Mouse (Mus musculus) fat pad, adult 2 months (tissue): Measurements from ENCODE around the gene Trdmt1.

Experiments used
- DNase-seq: peaks from one replicate; pipeline ENCODE4 v3.0.0-alpha.2; 2011; ENCODE audit warnings: low read depth, low spot score; ENCODE audit errors: extremely low read depth

Trdmt1 gene

DNA sequence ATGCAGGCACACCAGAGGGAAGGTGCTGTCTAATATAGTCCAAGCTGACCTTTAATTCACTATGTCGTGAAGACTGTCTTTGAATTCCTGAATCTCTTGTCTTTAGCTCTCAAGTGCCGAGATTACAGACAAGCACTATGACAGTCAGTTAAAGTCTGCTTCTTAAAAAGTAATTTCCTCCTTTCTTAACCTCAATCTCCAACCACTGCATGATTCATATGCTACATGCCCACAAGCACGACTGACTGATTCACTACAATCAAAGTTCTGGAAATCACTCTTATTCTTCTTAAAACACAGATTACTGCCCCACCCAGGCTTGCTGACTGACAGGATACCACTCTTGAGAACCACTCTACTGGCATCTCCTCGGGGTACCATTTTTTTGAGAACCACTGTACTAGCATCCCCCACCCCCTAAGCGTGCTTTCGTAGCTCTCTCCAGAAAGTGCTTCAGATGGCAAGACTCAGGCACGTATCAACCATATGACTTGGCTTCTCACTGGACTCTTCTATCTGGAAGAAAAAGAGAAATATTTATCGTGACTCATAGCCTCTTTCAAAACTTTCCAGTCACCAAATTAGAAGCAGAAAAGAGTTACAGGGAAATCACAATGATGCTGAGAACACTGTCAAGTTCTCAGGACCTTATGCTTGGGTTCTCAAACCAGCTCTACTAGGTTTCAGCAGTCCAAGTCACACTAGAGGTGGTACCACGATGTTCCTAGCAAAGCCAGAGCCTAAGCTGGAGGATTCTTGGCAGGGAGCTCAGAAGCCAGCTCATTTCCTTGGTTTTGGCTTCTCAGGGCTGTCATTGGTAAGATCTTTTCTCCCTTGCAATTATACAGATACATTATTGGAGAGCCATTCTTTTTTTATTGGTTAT lies 12.9 kb upstream of the Trdmt1 start:
- no peak for DNase-seq

- no peak for DNase-seq
These were observed 11.8 kb upstream of the Trdmt1 start for GRCm38 (mm10) chr2:13556239-13556638.

DNA sequence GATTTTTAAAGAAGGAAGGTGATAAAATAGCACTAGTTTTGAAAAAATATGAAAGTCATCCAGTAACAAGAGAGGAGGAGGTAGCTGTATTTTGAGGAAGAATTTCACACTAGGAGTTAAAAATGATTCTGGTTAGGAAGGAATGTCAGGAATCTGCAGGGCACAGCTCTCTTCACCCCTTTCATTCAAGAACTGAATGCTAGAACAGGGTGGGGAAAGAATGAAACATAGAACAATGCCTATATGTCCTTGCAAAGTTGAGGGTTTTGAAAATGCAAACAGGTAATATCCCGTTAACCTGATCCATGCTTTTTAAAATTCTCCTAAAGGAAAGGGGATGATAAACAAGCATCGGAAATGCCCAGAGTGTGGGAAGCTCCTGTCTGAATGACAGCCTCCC lies 9.5 kb upstream of the Trdmt1 start:
- no peak for DNase-seq

GRCm38 (mm10) chr2:13548749-13549148 lies 4.3 kb upstream of the Trdmt1 start:
- DNase-seq = no peak

- no peak for DNase-seq
These were observed 846 bp downstream of the Trdmt1 start for GRCm38 (mm10) chr2:13543519-13544124.

DNA sequence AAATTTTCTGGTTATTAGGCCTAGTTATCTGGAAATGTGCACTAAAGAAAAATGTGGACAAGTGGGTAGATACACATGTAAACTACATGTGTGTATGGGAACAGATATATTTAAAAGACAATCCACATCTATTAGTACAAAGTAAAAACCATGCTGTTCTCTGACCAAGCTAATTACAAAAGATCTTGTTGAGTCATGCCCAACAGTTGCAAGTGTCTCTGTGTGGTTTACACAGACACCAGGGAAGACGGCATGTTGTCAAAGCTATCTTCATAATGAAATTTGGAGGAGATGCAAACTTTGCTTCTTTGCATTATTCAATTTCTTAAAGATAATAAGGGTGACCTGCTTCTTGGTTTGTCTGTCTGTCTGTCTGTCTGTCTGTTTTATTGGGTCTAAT lies 4.6 kb downstream of the Trdmt1 start:
- DNase-seq = no peak

DNA sequence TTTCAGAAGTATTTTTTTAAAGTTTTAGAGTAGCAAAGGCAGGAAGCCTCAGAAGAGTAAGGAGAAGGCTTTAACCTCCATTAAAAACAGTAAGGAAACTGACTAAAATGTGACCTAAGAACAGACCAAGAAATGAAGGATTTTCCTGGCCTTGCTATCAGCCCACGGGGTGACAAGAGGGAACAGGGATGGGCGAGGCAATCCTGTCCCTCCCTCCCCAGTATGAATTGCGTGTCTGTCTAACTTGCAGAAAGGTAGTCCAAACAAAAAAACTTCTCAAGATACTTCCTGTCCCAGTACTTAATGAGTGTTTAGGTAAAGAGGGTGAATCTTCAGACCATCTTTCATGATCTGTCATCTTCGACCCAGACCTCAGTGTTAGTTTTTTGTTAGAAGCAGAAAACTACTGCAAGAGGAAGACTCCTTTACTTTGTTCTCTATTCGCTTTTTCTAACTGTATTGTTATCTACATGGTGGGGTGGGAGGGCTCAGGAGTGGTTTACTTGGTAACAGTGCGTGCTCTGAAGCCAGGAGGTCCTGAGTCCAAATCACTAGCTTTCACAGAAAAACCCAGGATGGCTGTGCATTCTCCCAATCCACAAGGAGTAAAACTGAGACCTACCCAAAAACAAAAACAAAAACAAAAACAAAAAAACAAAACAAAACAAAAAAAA lies 5.6 kb downstream of the Trdmt1 start:
- no peak for DNase-seq

- DNase-seq = no peak
These were observed 6.2 kb downstream of the Trdmt1 start for GRCm38 (mm10) chr2:13538258-13538657.

- no peak for DNase-seq
These were observed 6.7 kb downstream of the Trdmt1 start for GRCm38 (mm10) chr2:13537733-13538132.

DNA sequence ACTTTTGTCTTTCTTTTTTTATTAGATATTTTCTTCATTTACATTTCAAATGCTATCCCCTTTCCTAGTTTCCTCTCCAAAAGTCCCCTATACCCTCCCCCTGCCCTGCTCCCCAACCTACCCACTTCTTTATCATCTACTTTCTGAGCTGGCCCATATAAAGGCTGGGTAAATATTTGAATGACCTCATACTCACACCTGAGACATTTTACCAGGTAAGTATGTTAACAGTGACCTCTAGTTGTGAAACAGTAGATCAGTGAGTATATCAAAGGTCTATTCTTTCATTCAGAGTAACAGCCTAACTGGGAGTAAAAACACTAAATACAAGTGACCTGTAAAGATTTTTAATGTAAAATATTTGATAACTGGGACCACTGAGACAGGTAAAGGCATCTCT lies 7.7 kb downstream of the Trdmt1 start:
- DNase-seq = no peak

DNA sequence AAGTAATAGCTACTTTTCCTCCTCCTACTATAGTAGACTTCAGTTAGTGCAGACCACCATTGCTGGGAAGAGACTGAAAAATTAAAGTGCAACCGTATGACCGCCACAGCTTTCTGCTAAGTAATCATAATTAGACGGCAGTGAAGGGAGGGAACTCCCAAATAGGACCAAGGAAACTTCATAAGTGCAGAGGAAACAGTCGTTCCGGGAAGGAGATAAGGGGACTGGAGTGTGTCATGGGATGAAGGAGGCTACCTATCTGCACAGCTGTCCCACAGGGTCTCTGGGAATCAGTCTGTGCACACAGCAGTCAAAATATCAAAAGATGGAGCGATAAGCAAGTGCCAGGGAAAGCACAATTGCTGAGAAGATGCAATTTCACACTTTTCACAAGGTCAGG lies 13.8 kb downstream of the Trdmt1 start:
- no peak for DNase-seq

DNA sequence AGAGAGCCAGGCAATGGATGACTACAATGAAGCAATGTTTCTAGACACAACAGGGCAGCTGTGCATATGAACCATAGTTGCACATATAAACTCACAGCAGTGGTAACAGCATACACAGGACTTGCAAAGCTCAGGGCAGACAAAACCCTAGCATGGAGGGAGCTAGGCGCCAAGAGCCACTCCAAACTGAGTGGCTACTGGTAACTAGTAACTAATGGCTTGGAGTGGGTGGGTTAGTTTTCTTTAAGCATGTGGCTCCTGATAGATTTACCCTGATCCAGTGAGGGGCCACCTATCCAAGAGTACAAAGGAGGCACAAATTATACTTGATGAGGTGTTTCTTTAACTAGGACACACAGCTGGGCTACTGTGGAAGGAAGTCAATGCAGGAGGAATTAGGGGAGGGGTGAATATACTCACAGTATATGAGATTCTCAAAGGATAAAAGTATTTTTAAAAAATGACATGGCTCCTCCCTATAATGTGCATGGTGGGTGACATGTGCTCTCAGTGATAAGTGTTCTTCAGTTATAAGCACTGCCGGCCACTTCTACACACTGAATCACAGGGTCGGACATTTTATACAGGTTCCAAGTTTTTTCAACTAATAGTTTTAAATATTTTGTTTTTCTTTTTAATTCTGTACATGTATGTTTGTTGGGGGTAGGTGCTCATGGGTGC lies 15.1 kb downstream of the Trdmt1 start:
- DNase-seq = no peak

GRCm38 (mm10) chr2:13527531-13527930 lies 16.9 kb downstream of the Trdmt1 start:
- DNase-seq = no peak

DNA sequence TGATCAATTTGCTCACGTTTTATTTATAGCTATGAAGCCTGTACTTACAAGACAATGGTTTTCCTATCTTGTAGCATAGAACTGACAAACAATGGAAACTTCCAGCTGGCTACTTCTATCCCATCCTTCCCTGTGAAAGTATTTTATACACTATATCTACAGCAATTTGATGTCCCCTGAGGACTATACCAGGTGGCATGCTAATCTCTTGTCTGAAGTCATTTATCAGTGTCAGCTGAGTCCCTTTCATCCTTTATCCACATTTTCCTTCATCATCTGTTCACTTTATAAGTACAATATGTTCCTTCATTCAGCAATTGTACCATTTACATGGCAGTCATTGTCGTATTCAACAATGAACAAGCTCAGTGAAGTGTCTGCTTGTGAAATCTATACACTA lies 17.3 kb downstream of the Trdmt1 start:
- no peak for DNase-seq

GRCm38 (mm10) chr2:13526205-13526604 lies 18.3 kb downstream of the Trdmt1 start:
- DNase-seq = no peak

DNA sequence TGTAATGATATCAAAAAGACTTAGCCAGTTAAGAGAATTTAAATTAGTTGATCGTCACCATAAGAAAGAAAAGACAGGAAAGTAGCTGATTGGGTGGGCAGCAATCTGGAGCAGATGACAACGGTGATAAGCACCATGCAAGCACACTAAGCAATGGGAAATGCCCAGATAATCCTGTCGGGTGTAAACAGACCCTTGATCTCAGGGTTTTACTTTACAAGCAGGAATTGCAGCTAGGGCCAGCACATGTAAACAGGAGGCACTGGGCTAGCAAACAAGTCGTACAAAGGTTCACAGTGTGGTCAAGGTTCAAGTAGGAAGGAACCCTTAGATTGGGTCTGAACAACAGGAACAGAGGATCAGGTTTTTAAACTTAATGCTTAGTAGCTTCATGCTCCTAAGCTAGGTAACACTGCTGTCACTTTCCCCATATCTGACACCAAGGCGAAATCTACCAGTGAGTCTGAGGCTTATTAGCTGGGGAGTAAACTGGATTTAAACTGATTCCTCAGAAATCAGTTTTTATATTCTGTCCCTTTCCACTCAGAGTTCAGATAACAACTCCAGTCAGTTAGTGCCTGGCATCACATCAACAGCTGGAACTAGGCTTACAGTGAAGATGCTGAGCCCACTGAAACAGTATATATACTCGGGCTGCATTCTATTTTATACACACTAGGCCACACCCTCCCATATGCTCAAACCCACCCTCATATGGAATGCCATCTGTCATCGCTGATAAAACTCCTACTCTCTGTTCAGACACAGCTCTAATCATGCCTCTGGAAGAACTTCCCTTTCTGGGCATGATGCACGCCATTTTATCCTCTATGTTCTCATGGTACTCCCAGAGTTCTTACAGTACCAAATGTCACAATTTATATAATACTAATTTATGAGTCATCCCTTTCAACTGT lies 20.7 kb downstream of the Trdmt1 start:
- no peak for DNase-seq

GRCm38 (mm10) chr2:13522106-13522505 lies 22.4 kb downstream of the Trdmt1 start:
- no peak for DNase-seq

DNA sequence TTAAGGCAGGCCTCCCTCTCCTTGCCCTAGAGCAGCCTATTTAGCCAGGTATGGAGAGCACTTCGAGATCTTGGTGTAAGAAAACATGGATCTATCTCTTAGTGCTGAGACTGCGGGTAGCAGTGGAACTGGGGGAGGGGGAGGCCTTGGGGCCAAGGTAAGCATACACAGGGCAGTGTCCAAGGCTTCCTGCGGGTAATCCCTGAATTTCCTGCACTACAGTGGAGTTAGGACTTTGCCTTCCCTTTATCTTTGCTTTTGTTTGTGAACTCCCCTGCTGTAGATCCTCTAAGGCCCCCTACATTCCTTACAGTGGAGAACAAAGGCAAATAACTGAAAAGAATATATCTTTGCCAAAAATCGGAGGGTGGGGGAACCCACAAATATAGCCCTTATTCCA lies 29.5 kb downstream of the Trdmt1 start:
- DNase-seq = no peak

- no peak for DNase-seq
These were observed 41.8 kb downstream of the Trdmt1 start for GRCm38 (mm10) chr2:13502717-13503116.

- no peak for DNase-seq
These were observed 42.9 kb downstream of the Trdmt1 start for GRCm38 (mm10) chr2:13501553-13501952.
